Comparison of ENCODE assay signal across 26 mouse cellular contexts in genomic region chr9:102297176-102297575, GRCm38 (mm10).
"Had no signal": no experiment of that assay in that cellular context is flagged by ENCODE, and none has a peak within 500 bp of the region (broad histone marks: within the 10 kb centered on the region; RNA-seq: fewer than 3 reads in every experiment).

No protein-coding gene starts in this region.

- ATAC-seq: intestine, embryonic 16.5 days; liver, embryonic 12.5 days had no signal

- H3K4me1 ChIP-seq: heart, embryonic 13.5 days; heart, embryonic 15.5 days; kidney, embryonic 15.5 days; limb, embryonic 13.5 days; limb, embryonic 15.5 days; liver, embryonic 12.5 days had no signal

- H3K9me3 ChIP-seq: heart, embryonic 13.5 days; heart, embryonic 15.5 days; kidney, embryonic 15.5 days; limb, embryonic 13.5 days; limb, embryonic 15.5 days; liver, embryonic 12.5 days had no signal

- H3K27ac ChIP-seq: gastrocnemius, adult 2 months; heart, adult 2 months; heart, embryonic 13.5 days; heart, embryonic 15.5 days; hindbrain, embryonic 14.5 days; kidney, embryonic 15.5 days; kidney, postnatal 0 days; limb, embryonic 13.5 days; limb, embryonic 15.5 days; liver, embryonic 12.5 days; liver, embryonic 14.5 days had no signal

- H3K4me3 ChIP-seq: gastrocnemius, adult 2 months; heart, adult 2 months; heart, embryonic 13.5 days; heart, embryonic 15.5 days; kidney, embryonic 15.5 days; limb, embryonic 13.5 days; limb, embryonic 15.5 days; liver, embryonic 12.5 days had no signal

- DNase-seq: gastrocnemius, adult 2 months; gastrocnemius, postnatal 14 days; gastrocnemius, postnatal 36 days; heart, adult 11 months; heart, adult 2 months; heart, postnatal 14 days; heart, postnatal 36 days; kidney, adult 11 months; kidney, adult 2 months; kidney, adult 9 months; kidney, postnatal 14 days; kidney, postnatal 36 days; layer of hippocampus, adult 9-11 months; layer of hippocampus, postnatal 36 days; left cerebral cortex, postnatal 4 days had no signal

- H3K4me2 ChIP-seq: heart, embryonic 11.5 days; heart, embryonic 13.5 days; heart, embryonic 15.5 days; hindbrain, embryonic 14.5 days; kidney, embryonic 15.5 days; limb, embryonic 13.5 days; limb, embryonic 15.5 days; liver, embryonic 12.5 days had no signal

- H3K9ac ChIP-seq: heart, embryonic 13.5 days; heart, embryonic 15.5 days; hindbrain, embryonic 14.5 days; kidney, embryonic 15.5 days; limb, embryonic 13.5 days; limb, embryonic 15.5 days; liver, embryonic 12.5 days; liver, embryonic 14.5 days had no signal

- H3K27me3 ChIP-seq: kidney, embryonic 15.5 days; limb, embryonic 15.5 days; liver, embryonic 12.5 days had no signal

- H3K36me3 ChIP-seq: heart, embryonic 13.5 days; heart, embryonic 15.5 days; kidney, embryonic 15.5 days; limb, embryonic 13.5 days; limb, embryonic 15.5 days; liver, embryonic 12.5 days had no signal
